Mouse (Mus musculus): ENCODE results near the gene Cisd1. TPM values are rescaled to one million over a fixed set of nuclear protein-coding genes. Genes with fewer than 3 reads are reported as not detected.
A peak's percentile ranks its signal among the peaks of the same experiment; 100 is the strongest.

Cisd1 gene
- polyA plus RNA-seq, 1 experiment from 2014 or later = 94.1 TPM

- Histone ChIP-seq H3K36me3 (ENCODE audit: control insufficient read depth, insufficient read depth, low read length) (0 out of 2 replicates have a peak, but pooled peaks cover 3% of the 10 kb centered on the region), H3K9me3 (ENCODE audit: control insufficient read depth, low read depth, low read length) (no peaks in the 10 kb centered on the region), H3K9ac (replicated peaks; ENCODE audit: low read depth, low read length) (peak overlapping the region; percentile 87), H3K4me1 (ENCODE audit: control insufficient read depth, insufficient read depth, low read length) (0 out of 2 replicates have a peak, but pooled peaks cover 7% of the 10 kb centered on the region), H3K27ac (ENCODE audit: low read length) (peak overlapping the region; percentile 6; the same call in 1 of the 2 replicates), H3K27me3 (ENCODE audit: control insufficient read depth, insufficient read depth, low read length) (no peaks in the 10 kb centered on the region), H3K4me2 (replicated peaks; ENCODE audit: low read depth, low read length) (peak overlapping the region; percentile 64), H3K4me3 (ENCODE audit: low read depth, low read length) (peak overlapping the region; percentile 98)
- 0% methylated on average over 40 of the region's 41 CpGs for WGBS
- peak; percentile 77 for ATAC-seq (ENCODE audit: insufficient number of reproducible peaks, insufficient read depth, low FRiP score, low read depth)
Measured at GRCm38 (mm10) chr10:71284511-71285125, 60.1 kb downstream of the Cisd1 start.

GRCm38 (mm10) chr10:71284131-71284510, 60.6 kb downstream of the Cisd1 start:
- Histone ChIP-seq H3K9me3 (ENCODE audit: control insufficient read depth, low read depth, low read length) (no peaks in the 10 kb centered on the region), H3K4me3 (ENCODE audit: low read depth, low read length) (peak overlapping the region; percentile 98), H3K4me1 (ENCODE audit: control insufficient read depth, insufficient read depth, low read length) (0 out of 2 replicates have a peak, but pooled peaks cover 7% of the 10 kb centered on the region), H3K36me3 (ENCODE audit: control insufficient read depth, insufficient read depth, low read length) (0 out of 2 replicates have a peak, but pooled peaks cover 3% of the 10 kb centered on the region), H3K4me2 (replicated peaks; ENCODE audit: low read depth, low read length) (peak overlapping the region; percentile 64), H3K27ac (ENCODE audit: low read length) (no peak overlapping the region), H3K9ac (replicated peaks; ENCODE audit: low read depth, low read length) (peak overlapping the region; percentile 87; the same call in 1 of the 2 replicates), H3K27me3 (ENCODE audit: control insufficient read depth, insufficient read depth, low read length) (no peaks in the 10 kb centered on the region)
- 14% methylated on average over 8 of the region's 8 CpGs for WGBS
- ATAC-seq (ENCODE audit: insufficient number of reproducible peaks, insufficient read depth, low FRiP score, low read depth) = no peak

Other genes starting within 250 kb of the Cisd1 start
- gene Bicc1, start 185.3 kb downstream of the Cisd1 start, polyA plus RNA-seq (2014; fragmentation: Nextera tagmentation; extraction: Ambion mirVana) = 23.5 and 27.5 TPM in 2 replicates
- gene Tfam, start 106.7 kb downstream of the Cisd1 start, polyA plus RNA-seq (2014; fragmentation: Nextera tagmentation; extraction: Ambion mirVana) = 74.6 and 76.3 TPM in 2 replicates
- gene Ube2d1, start 59.7 kb downstream of the Cisd1 start, polyA plus RNA-seq (2014; fragmentation: Nextera tagmentation; extraction: Ambion mirVana) = 72.0 and 76.0 TPM in 2 replicates
- gene Ipmk, start 2.8 kb upstream of the Cisd1 start, polyA plus RNA-seq (2014; fragmentation: Nextera tagmentation; extraction: Ambion mirVana) = 11.2 and 12.1 TPM in 2 replicates

All from stomach, embryonic 14.5 days (tissue).